Mouse (Mus musculus): ENCODE measurements at regions not wholly inside any gene's neighbourhood (a gene's known extent, or its start where the extent isn't known, plus 50 kb on each side); places are given as distances from the start of the nearest gene placed in this dataset.

GRCm38 (mm10) chr1:88601801-88602200 lies 91.9 kb upstream of the Glrp1 start:
- TF ChIP-seq POLR2A (IDR thresholded peaks at IDR 0.05; ENCODE audit: borderline replicate concordance, control insufficient read depth, low read depth, low read length) (no peak), CTCF (IDR thresholded peaks at IDR 0.05; ENCODE audit: control insufficient read depth, insufficient read depth, low read length) (no peak)
